Mouse (Mus musculus) kidney, embryonic 14.5 days (tissue): ENCODE measurements around the gene Rars2. TPM values are rescaled to one million over a fixed set of nuclear protein-coding genes. Genes with fewer than 3 reads are reported as not detected.

ENCODE experiments used
- ATAC-seq: fragments of 200-750 bp; cut with Nextera tagmentation; 2 replicates; pipeline ENCODE4 v1.8.0; 2017; ENCODE audit warnings: moderate number of reproducible peaks, mild to moderate bottlenecking, moderate TSS enrichment, moderate library complexity; ENCODE audit not compliant: low FRiP score, low TSS enrichment
- H3K27ac ChIP-seq: fragments of 300-500 bp; sonication (generic); 2 replicates; pipeline ENCODE4 v1.5.1; 2014; ENCODE audit warnings: low read depth, mild to moderate bottlenecking, low read length, moderate library complexity, mixed read lengths
- H3K27me3 ChIP-seq: fragments of 300-500 bp; sonication (generic); 2 replicates; pipeline ENCODE4 v1.6.1; 2014; ENCODE audit warnings: mild to moderate bottlenecking, low read length; ENCODE audit not compliant: control insufficient read depth, insufficient read depth
- H3K36me3 ChIP-seq: fragments of 300-500 bp; sonication (generic); 2 replicates; pipeline ENCODE4 v1.6.1; 2014; ENCODE audit warnings: low read length, mixed read lengths; ENCODE audit not compliant: control insufficient read depth, insufficient read depth
- H3K4me1 ChIP-seq: fragments of 300-500 bp; sonication (generic); 2 replicates; pipeline ENCODE4 v1.6.1; 2014; ENCODE audit warnings: low read length, mixed read lengths; ENCODE audit not compliant: control insufficient read depth, insufficient read depth
- H3K4me2 ChIP-seq: fragments of 300-500 bp; sonication (generic); replicated peaks from 2 replicates; pipeline ENCODE4 v1.6.1; 2014; ENCODE audit warnings: low read depth, mild to moderate bottlenecking, low read length
- H3K4me3 ChIP-seq: fragments of 300-500 bp; sonication (generic); 2 replicates; pipeline ENCODE4 v1.5.1; 2014; ENCODE audit warnings: mild to moderate bottlenecking, low read length
- H3K9ac ChIP-seq: fragments of 300-500 bp; sonication (generic); 2 replicates; pipeline ENCODE4 v1.6.1; 2014; ENCODE audit warnings: low read depth, mild to moderate bottlenecking, low read length, moderate library complexity
- H3K9me3 ChIP-seq: fragments of 300-500 bp; sonication (generic); 2 replicates; pipeline ENCODE4 v1.6.1; 2016; ENCODE audit warnings: low read length; ENCODE audit not compliant: control insufficient read depth
- WGBS: fragments of 180-500 bp; shearing (Covaris S2); extraction: QIAGEN DNeasy Blood & Tissue Kit; methylation state at CpG from one replicate; pipeline ENCODE4 v1.1.7; 2014; 5-methylcytosine and 5-hydroxymethylcytosine counted together
- polyA plus RNA-seq: library from polyadenylated mRNA; unstranded; fragments of >200 nt; fragmentation: Nextera tagmentation; extraction: Ambion mirVana; gene quantifications from 2 replicates; pipeline ENCODE4 v1.2.1, GENCODE M21; 2014

Gene Rars2
- polyA plus RNA-seq, 1 experiment from 2014 or later, result 68.9 TPM

GRCm38 (mm10) chr4:34702231-34702630 lies 87.5 kb downstream of the Rars2 start:
- no peak overlapping the region for H3K4me2 ChIP-seq
- ATAC-seq, result no peak
- H3K9me3 ChIP-seq, result no peaks in the 10 kb centered on the region
- H3K4me1 ChIP-seq, result no peaks in the 10 kb centered on the region
- 94% methylated on average over 11 of the region's 11 CpGs for WGBS
- no peaks in the 10 kb centered on the region for H3K27me3 ChIP-seq
- H3K4me3 ChIP-seq, result no peak overlapping the region
- H3K9ac ChIP-seq, result no peak overlapping the region
- H3K27ac ChIP-seq, result no peak overlapping the region
- no peaks in the 10 kb centered on the region for H3K36me3 ChIP-seq

DNA sequence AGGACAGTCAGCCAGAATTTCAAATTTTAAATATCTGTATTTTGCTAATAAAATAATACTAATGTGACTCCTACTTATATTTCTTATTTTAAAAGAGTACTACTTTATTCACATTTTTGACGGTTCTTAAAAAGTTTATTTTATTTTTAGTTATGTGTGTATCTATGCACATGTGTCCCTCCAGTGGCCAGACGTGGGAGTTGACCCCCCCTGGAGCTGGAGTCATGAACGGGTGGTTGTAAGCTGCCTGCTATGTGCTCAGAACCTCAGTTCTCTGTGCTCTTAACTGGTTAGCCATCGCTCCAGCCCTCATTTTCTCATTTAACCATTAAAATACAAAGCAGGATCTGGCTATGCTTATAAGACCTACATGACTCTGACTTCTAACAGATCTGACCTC lies 88.3 kb downstream of the Rars2 start:
- Histone ChIP-seq H3K27ac (no peak overlapping the region), H3K9me3 (no peaks in the 10 kb centered on the region), H3K4me3 (no peak overlapping the region), H3K27me3 (no peaks in the 10 kb centered on the region), H3K4me2 (no peak overlapping the region), H3K4me1 (no peaks in the 10 kb centered on the region), H3K36me3 (no peaks in the 10 kb centered on the region), H3K9ac (no peak overlapping the region)
- no peak for ATAC-seq
- 64% methylated on average over 4 of the region's 4 CpGs for WGBS

DNA sequence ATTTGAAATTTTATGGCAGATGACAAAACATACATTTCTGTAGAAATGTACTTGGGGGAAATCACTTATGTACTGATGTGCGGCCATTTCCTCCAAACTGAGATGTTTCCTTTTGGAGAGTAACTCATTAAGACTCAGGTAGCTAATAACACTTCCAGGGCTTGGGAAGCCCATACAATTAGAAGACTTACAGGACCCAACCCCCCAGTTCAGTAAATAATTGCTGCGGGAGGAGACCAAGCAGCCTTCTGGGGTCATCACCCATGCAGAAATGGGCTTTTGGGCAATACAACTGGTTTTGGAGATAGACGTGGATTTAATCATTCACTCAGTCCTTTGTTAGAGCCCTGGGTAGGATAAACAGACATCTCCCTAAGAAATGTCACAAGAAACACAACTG lies 92.5 kb downstream of the Rars2 start:
- Histone ChIP-seq H3K9ac (no peak overlapping the region), H3K27me3 (no peaks in the 10 kb centered on the region), H3K27ac (no peak overlapping the region), H3K36me3 (no peaks in the 10 kb centered on the region), H3K9me3 (no peaks in the 10 kb centered on the region), H3K4me1 (no peaks in the 10 kb centered on the region), H3K4me2 (no peak overlapping the region), H3K4me3 (no peak overlapping the region)
- no peak for ATAC-seq
- 64% methylated on average over 3 of the region's 3 CpGs for WGBS

DNA sequence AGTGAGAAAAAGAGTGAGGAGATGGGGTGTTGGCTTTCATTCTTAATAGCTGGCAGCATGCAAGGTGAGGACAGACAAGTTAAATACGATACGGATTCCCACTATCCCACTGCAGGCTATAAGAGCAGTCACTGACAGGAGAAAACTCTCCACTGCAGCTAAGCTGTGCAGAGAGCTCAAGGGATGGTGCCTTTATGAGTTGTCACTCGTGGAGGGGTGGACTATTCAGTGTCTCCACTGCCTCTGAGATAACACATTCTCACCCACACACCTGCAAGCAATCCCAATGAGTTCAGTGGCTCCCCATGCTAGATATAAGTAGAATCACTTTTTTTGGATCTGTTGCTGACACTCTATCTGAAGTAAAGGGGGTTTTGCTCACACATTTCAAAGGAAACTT lies 93.4 kb downstream of the Rars2 start:
- H3K27ac ChIP-seq, result no peak overlapping the region
- no peaks in the 10 kb centered on the region for H3K9me3 ChIP-seq
- H3K4me1 ChIP-seq, result no peaks in the 10 kb centered on the region
- no peaks in the 10 kb centered on the region for H3K27me3 ChIP-seq
- WGBS, result 34% methylated on average over 3 of the region's 3 CpGs
- ATAC-seq, result no peak
- H3K36me3 ChIP-seq, result no peaks in the 10 kb centered on the region
- H3K9ac ChIP-seq, result no peak overlapping the region
- no peak overlapping the region for H3K4me2 ChIP-seq
- no peak overlapping the region for H3K4me3 ChIP-seq

Other genes starting within 250 kb of the Rars2 start
- 72.4 and 77.2 TPM in 2 replicates for gene Akirin2, start 64.0 kb upstream of the Rars2 start, polyA plus RNA-seq
- gene Orc3, start within 50 bp of the Rars2 start, polyA plus RNA-seq, result 80.3 and 111 TPM in 2 replicates
- 60.4 and 69.2 TPM in 2 replicates for gene Slc35a1, start 72.5 kb downstream of the Rars2 start, polyA plus RNA-seq
- 0.69 and 1.8 TPM in 2 replicates for gene Cfap206, start 115.2 kb downstream of the Rars2 start, polyA plus RNA-seq
- gene Gm136, start 141.3 kb downstream of the Rars2 start, polyA plus RNA-seq, result not detected in 2 replicates
- 48.7 and 67.9 TPM in 2 replicates for gene Smim8, start 163.5 kb downstream of the Rars2 start, polyA plus RNA-seq